Mouse (Mus musculus) liver, adult (tissue): ENCODE data around the gene Mgat5.

ENCODE experiments used
- GATA4 ChIP-seq: IDR thresholded peaks from 2 replicates; pipeline ENCODE4 v1.6.1; 2014; ENCODE audit warnings: mild to moderate bottlenecking, low read length; ENCODE audit not compliant: insufficient replicate concordance

Mgat5 gene

DNA sequence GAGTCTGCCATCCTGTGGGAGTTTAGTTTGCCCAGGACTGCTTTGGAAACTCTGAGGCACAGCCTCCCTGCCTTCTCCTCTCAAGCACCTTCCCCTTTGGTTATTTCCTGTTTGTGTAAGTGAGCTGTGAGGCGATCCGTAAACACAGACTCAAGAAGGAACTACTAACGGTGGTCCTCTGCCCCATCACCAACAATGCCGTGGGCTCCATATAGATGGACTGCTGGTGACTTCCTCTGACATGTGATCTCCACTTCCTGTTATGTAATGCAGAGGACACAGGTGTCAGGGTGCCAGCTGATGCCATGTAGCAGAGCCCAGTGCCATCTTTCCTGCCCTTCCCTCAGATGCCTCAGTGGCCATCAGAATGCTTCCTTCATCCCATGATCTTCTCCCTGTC lies 265.4 kb downstream of the Mgat5 start:
- no peak for TF ChIP-seq GATA4

DNA sequence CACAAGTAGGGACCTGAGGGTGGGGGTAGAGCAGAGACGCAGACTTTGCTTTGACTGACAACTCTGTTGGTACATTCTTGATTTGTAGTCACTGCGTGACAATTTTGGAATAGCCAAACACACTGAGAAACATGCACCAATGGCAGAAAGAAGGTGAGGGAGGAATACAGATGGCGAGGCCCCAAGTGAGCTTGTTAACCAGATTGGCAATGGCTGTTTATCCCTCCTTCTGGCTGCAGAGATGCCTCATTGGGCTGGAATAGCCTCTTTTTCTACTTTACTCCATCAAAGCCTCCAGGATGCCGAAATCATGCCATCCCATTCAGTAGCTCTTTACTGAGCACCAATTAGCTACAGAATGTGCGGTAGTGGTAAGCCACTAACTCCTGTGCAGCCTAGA lies 270.9 kb downstream of the Mgat5 start:
- no peak for TF ChIP-seq GATA4

DNA sequence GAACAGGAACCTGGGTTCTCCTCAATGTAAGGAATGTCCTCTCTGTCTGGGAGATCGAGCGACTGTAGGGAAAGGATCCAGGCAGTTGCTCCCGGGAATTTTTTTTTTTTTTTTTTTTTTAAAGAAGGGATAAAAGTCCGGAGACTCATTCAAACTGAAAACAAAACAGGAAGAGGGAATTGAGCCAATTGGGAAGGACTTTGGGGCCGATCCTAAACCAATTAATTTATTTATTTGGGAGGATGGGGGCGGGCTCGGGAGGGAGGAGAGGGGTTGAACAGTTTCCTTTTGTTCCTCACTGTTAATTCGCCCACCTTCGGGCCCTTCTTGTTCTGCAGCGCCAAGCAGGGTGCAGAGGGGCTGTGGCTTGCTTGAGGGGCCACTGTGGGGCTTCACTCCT lies 278.1 kb downstream of the Mgat5 start:
- TF ChIP-seq GATA4: no peak

DNA sequence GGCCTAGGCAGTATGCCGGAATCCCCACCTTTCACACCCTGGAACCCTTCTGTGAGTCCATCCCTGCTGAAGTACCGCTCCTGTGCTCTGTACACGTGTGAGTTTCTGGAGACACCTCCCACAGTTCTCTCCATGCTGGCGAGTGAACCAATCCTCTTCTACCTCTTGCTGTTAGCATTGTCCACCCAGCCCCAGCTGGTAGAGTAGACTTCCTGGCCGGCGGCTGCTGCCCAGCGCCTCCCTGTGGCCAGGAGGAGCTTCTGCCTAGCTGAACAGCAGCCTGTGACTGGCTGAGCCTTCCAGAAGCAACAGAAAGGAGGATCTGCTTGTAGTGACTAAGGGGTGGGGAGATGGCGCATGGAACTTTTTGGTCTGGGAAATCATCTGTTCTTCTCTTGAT lies 279.4 kb downstream of the Mgat5 start:
- TF ChIP-seq GATA4: no peak

DNA sequence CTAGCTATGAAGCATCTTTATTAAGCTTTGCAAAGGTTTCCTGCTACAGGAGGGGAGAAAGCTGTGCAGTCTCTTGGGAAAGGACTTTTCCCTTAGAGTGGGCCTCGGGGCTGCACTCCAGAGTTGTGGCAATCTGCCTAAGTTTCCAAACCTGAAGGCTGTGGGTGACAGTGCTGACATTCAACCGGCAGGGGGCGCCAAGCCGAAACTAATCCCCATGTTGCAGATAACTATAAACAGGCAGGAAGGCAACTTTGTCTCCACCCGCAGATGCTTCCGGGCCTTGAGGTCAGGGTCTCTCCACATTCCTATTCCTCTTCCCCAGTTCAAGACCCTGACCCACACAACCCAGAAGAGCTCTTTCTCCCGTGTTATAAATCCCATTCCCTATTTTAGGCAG lies 280.0 kb downstream of the Mgat5 start:
- TF ChIP-seq GATA4: no peak

DNA sequence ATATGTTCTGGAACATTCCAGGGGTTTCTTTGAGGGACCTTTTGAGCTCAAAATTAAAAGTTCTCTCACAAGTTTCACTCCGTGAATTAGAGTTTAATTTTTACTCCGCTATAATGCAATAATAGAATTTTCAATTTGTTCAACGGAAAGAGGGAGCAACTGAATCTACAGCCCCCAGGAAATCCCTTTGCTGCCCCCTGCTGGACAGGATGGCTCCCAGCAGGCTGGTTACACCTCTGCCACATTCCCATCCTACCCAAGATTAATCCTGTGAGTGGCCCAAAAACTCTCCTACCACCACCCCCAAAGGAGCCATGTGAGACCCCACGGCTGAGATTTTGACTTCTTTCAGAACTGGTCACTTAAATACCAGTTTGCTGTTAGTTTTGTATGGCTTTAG lies 282.3 kb downstream of the Mgat5 start:
- TF ChIP-seq GATA4: no peak

DNA sequence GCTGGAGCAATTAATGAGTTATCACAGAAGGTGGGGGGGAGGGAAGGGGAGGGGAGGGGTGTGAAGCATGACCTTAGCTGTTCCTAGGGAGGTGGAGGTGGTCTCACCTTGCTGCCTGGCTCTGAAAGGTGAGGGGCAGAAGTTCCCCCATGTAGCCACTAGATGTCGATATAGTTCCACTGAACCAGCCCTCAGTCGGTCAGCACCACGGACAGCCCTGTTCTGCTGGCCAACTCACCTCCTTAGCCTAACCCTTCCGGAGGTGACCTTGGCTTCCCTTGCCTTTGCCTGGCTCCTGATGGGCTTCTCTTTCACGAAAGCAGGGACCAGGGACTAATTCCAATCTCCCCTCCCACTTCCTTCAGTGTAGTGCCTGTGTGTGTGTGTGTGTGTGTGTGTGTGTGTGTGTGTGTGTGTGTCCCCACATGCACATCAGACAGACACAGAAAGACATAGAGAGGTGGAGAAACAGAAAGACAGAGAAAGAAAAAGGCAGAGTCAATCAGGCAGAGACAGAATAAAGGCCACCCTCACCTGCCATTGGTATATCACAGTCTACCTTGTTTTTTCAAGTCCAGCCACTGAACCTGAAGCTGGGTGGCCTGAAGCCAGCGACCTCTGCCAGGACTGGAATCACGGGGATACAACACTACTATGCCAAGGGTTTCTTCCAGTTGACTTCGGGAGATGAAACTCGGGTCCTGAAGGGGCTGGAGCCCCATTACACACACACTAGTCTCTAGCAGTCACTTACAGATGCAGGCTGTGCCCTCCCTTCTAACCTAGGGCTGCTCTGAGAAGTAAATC lies 292.1 kb downstream of the Mgat5 start:
- no peak for TF ChIP-seq GATA4

DNA sequence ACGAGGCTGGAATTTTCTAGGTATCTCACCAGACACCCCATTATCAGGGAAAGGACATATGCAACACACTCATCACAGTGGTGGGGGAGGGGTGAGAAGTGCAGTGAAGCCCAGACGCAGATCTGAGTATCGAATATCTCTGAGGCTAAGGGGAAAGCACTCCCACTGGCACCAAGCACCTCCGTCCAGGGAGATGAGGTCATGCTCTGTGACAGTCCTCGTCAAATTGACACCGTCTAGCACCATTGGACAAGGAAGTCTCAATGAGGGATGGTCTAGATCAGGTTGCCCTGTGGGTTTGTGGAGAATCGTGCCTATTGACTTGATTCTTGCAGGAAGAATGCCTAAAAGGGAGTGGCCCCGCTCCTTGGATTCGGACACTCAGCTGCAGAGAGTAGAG lies 293.9 kb downstream of the Mgat5 start:
- TF ChIP-seq GATA4: no peak

DNA sequence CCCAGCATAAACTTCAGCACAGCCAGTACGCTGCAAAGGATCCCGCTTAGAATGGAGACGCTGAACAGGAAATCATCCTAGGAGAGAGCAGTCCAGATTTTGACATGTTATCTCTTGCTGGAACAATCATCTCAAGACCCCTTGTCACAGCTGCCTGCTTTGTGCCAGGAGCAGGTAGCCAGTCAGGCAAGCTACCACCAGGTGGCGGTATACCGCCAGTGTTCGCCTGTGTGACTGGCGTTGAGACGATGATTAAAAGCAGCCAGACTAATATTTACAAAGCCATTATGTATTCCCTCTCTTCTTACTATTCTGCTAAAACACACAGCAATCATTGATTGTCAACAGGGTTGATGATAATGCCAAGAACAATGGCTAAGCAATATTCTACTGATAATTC lies 295.4 kb downstream of the Mgat5 start:
- no peak for TF ChIP-seq GATA4

DNA sequence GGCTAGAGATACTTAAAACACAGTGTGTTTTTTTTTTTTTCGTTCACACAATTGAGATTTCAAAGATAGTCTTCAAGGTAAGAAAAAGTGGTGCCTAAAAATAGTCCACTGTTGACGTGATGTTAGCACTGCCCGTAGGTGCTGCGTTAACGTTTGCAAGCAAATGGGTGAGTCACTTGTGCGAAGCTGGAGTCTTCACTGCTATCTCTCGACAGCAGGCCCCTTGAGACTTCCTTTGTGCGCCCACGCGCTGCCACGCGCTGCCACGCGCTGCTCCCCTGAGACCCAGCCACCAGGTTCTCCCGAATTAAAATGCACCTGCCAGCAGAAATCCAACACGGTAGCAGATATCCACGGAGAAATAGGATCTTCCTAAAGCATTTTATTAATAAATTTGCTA lies 295.9 kb downstream of the Mgat5 start:
- no peak for TF ChIP-seq GATA4

DNA sequence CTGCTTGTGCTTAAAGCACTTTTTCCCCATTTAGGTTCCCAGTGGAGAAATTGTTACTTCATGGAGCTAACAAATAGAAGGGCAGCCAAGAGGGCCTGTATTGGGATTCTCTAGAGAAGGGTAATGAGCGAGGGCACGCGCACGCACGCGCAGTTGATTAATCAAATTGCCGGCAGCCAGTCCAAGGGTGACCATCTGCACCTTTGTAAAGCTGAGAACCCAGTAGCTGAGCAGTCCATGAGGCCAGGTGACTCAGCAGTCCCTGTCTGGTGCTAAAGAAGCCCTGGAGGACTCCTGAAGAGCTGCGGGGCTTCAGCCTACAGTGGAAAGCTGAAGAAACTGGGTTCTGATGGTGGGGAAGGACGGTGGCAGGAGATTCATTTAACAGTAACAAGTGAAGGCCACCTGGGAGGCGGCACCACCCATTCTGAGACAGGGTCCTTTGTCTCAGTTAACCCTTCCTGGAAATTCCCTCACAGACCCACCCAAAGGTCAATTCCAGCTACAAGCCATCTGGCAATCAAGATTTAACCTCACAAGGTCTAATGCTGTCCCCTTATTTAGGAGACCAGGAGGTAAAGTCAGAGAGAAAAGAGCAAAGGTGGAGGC lies 302.3 kb downstream of the Mgat5 start:
- no peak for TF ChIP-seq GATA4

DNA sequence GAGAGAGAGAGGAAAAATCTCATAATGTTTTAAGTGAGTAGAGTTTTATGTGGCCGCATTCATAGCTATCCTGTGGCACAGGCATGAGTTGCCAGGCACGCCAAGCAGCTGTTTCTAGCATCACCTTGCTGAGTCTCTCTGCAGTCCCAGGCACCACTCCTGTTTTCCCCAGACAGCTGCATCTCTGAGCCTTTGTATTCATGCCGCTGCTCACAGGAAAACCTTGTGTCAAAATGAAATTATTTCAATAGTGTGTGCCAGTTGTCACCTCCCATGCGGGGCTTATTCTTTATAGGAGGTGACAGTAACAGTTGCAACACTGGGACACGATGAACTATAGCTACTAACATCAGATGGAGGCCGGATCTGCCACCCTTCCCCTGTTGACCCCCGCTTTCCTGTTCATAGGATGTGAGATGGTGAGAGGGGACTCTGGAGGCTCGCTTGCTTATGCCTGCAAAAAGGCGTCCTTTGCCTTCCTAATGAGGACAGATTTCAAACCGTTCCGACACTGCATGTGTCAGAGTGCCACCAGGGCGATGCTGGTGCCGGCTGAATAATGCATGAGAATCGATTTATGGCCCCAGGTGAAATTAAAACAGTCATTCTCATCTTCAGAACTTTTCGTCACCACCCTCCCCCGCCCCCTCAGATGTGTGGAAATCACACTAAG lies 303.4 kb downstream of the Mgat5 start:
- TF ChIP-seq GATA4: no peak

DNA sequence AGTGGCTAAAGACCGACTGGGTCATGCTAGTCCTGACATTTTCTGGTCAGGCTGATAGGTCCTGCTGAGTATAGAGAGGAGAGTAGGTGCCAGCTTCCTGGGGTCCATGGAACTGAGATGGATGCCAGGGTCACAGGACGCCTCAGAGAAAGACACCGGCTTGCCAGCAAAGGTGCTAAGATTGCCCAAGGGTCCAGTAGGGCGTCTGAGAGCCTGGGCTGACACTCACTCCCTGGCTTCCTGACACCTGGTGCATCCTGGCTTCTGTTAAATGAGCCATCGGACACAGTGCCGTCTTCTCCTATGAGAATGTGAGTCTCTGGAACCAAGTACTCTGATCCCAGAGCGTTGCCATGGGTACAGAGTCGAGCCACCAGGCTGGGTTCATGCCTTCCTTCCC lies 304.1 kb downstream of the Mgat5 start:
- TF ChIP-seq GATA4: no peak

DNA sequence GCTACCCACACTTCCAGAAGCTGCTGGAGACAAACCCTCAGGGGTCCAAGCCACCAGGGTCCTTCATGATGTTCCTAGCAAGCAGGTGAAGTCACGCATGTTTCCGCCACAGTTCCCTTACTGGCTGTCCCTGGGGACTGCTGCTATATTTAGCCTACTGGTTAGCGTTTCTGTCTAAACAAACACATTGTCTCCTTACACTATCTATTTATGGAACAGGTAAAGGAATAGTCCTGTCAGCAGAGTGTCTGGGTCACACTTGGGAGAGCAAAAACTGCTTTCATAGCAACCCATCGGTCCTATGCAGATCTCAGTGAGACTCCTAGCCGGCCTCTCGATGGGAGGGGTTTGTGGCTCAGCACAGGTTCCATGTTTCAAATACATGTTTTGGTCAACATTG lies 306.5 kb downstream of the Mgat5 start:
- TF ChIP-seq GATA4: no peak

DNA sequence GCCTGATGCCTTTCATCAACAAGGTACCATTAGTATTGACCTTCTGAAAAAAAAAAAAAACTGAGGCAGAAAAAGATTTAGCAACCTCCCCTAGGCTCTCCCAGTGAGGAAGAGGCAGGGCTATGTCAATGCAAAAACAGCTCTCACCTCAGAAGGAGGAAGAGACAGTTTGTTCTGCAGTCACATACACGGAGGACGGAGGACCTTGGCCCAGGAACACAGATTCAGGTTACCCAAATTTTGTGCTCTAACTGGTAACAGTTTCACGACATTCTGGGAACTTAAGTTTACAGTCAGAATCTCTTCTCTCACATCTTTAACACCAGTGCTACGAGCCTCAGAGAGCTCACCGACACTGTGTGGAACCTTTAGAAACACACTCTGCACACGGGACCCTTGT lies 307.9 kb downstream of the Mgat5 start:
- no peak for TF ChIP-seq GATA4

DNA sequence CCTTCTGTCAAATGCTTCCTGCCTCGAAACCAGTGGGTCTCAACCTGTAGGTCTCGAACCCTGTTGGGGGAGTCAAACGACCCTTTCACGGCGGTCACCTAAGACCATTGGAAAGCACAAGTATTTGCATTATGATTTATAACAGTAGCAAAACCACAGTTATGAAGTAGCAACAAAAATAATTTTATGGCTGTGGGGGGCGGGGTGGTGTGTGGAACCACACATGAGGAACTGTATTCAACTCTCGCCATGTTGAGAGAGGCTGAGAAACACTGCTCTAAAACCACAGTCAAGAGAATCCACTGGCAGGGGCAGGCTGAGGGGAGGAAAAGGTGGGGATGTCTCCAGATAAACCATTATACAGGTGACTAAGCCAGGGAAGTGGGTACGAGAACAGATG lies 308.3 kb downstream of the Mgat5 start:
- no peak for TF ChIP-seq GATA4

DNA sequence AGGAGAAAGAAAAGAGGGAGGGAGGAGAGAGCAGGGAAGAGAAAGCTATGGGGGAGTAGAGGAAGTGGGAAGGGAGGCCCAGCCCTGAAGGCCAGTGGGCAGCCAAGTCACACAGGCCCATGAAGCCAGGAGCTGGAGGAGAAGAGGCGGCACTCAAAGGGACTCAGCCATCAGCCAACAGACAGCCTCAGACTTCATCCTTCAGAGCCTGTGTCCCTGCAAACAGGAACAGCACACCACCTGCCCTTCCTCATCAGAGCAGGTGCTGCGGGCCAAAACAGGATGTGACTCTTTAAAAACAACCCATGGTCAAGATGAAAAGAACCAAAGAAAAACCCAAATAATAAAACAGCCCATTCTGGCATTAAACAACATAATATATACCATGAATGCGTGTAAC lies 308.8 kb downstream of the Mgat5 start:
- TF ChIP-seq GATA4: no peak

DNA sequence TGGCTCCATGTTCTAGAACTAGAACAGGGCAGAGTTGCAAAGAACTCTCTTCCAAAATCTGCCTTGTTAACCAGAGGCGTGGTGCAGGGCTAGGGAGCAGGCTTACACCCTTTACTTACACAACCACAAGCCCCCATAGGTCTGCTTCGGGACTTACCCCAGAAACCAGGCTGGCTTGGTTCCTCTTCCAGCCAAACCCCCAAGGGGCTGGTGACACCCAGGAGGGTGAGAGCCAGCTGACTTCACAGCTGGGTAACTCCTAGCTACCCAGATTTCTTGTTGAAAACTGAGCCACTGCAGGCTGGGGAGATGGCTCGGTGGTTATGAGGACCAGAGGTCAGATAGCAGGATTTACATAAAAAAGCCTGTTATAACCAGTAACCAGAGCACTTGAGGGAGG lies 309.7 kb downstream of the Mgat5 start:
- no peak for TF ChIP-seq GATA4
